Mouse (Mus musculus): ENCODE data around the gene Fign. TPM values are rescaled to one million over a fixed set of nuclear protein-coding genes. Genes with fewer than 3 reads are reported as not detected.

Gene Fign
- polyA plus RNA-seq (2021; fragmentation: Nextera tagmentation): 0.86 and 1.4 TPM in 2 replicates
- long read RNA-seq, experiment 1, full-length matches to known transcripts: 5 of 9 reads
- long read RNA-seq, experiment 1, partial matches to known transcripts: 0 of 9 reads
- long read RNA-seq, experiment 1, other reads (novel, unspliced or antisense): 4 of 9 reads
- long read RNA-seq, experiment 2, partial matches to known transcripts: 0 of 2 reads
- long read RNA-seq, experiment 2, other reads (novel, unspliced or antisense): 2 of 2 reads

DNA sequence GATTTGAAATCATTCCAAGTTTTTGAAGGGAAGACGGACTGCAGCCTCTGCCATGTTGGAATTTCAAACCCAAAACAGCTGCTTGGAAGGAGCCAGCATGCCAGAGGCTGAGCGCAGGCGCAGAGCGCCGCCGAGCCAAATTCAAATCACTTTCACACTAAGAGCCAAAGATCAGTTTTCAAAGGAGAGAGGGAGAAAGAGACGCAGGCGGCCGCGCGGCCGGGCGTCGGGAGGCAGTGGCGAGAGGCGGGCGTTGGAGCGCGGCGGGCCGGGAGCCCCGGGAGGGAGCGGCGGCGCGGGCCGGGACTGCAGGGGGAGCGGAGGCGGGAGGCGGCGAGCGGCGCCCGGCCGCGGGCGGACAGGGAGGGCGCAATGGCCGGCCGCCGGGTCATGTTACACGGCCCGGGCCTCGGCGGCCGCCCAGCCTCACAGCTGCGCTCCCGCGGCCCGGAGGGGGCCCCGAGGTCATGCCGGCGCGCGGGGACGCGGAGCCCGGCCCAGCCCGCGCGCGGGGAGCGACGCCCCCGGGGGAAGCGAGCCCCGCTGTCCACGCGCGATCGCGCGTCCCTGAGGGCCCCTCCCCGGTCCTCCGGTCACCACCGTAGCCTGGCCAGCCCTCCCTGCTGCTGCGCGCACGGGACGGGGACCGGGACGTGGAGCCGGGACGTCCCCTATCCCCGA lies at the start of gene Fign:
TSS of gene Fign (minus strand) at position 102 of the 681 bp plus-strand sequence.

Data from left cerebral cortex, adult 6 months (tissue).